Mouse (Mus musculus) cortical plate, adult 2 months (tissue): ENCODE data around the gene Ero1l.

Source experiments
- CTCF ChIP-seq: fragments of 200-500 bp; IDR thresholded peaks from 2 replicates; pipeline ENCODE4 v1.5.1; 2011; ENCODE audit warnings: mild to moderate bottlenecking, control low read depth, low read length; ENCODE audit not compliant: insufficient read depth; ENCODE audit errors: extremely low read depth
- POLR2A ChIP-seq: fragments of 200-500 bp; IDR thresholded peaks from 2 replicates; pipeline ENCODE4 v1.6.1; 2011; ENCODE audit warnings: mild to moderate bottlenecking, low read length, control low read depth; ENCODE audit not compliant: insufficient read depth; ENCODE audit errors: extremely low read depth

DNA sequence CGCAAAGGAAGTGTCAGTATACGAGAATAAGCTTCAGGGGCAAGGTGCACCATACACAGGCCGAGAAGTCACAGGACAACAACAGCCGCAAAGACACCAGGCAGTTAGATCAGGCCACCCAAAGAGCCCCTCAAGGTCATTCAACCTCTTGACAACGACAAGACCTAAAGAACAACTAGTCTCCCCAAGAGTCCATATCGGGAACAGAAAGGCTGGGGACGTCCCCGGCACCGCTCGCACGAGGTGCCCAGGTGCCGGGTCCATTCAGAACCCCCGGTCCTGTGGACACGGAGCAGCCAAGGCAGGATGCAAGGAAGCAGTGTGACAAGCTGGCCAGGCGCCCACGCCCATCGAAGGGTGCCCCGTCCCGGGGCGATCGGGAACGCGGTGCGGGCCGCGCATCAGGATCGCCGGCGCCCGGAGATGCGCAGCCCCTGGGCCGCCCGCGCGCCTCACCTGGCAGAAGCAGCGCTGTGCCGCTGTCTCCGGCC is 605 bp downstream of the Ero1l start:
- no peak for TF ChIP-seq CTCF
- no peak for TF ChIP-seq POLR2A
